Mouse (Mus musculus): ENCODE measurements at regions not wholly inside any gene's neighbourhood (a gene's known extent, or its start where the extent isn't known, plus 50 kb on each side); places are given as distances from the start of the nearest gene placed in this dataset.

GRCm38 (mm10) chr17:44404923-44405322 lies 216.5 kb downstream of the Clic5 start:
- Histone ChIP-seq H3K4me2 (ENCODE audit: low read length) (no peak overlapping the region), H3K27me3 (replicated peaks; ENCODE audit: control insufficient read depth, insufficient read depth, low read length) (peaks cover 36% of the 10 kb centered on the region), H3K4me1 (replicated peaks; ENCODE audit: control insufficient read depth, insufficient read depth, low read length) (no peaks in the 10 kb centered on the region), H3K4me3 (replicated peaks; ENCODE audit: low read length) (no peak overlapping the region), H3K9me3 (ENCODE audit: control insufficient read depth, low read length) (no peaks in the 10 kb centered on the region), H3K9ac (replicated peaks; ENCODE audit: low read depth, low read length) (no peak overlapping the region), H3K27ac (ENCODE audit: low read length) (no peak overlapping the region), H3K36me3 (ENCODE audit: control insufficient read depth, insufficient read depth) (no peaks in the 10 kb centered on the region)
- no peak for ATAC-seq
- 91% methylated on average over 6 of the region's 6 CpGs for WGBS

GRCm38 (mm10) chr17:44410961-44411360 lies 222.6 kb downstream of the Clic5 start:
- WGBS = 82% methylated on average over 2 of the region's 2 CpGs
- no peaks in the 10 kb centered on the region for H3K4me1 ChIP-seq (replicated peaks; ENCODE audit: control insufficient read depth, insufficient read depth, low read length)

DNA sequence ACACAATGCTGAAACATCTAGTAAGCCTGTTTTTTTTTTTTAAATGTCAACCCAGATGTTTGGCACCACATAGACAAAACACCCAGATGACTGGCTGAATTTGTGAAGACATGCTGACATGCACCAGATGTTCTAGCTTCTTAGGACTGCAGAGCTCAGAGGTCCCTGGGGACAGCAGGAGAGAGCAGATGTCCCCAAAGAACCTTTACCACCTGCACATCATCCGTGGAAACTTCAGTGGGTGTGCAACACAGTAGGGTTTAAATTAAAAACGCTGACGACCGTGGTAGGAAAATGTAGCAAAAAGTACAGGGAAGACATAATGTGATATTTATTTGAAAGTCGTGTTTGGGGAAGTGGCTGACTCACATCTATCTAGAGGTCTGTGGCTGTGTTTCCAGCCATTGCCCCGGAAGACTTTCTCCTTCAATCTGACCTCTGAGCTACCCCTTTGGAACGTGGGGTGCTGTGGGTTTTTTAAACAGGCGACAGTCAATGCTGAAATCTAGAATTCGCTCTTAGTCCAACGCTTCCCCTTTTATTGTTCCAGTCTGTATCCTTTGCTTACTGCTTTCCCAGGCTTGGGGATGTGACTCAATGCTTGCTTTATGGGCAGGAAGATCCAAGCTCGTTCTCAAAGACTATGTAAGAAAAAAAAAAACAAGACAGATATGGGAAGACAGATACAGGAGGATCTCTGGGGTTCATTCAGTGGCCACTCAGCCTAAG lies 230.5 kb downstream of the Clic5 start:
- no peak overlapping the region for H3K27ac ChIP-seq (ENCODE audit: low read length)
- ATAC-seq = no peak
- no peak overlapping the region for H3K4me3 ChIP-seq (replicated peaks; ENCODE audit: low read length)
- no peaks in the 10 kb centered on the region for H3K9me3 ChIP-seq (ENCODE audit: control insufficient read depth, low read length)
- 84% methylated on average over 11 of the region's 11 CpGs for WGBS
- H3K4me2 ChIP-seq (ENCODE audit: low read length) = no peak overlapping the region
- H3K36me3 ChIP-seq (ENCODE audit: control insufficient read depth, insufficient read depth) = no peaks in the 10 kb centered on the region
- no peaks in the 10 kb centered on the region for H3K27me3 ChIP-seq (replicated peaks; ENCODE audit: control insufficient read depth, insufficient read depth, low read length)
- H3K4me1 ChIP-seq (replicated peaks; ENCODE audit: control insufficient read depth, insufficient read depth, low read length) = no peaks in the 10 kb centered on the region
- H3K9ac ChIP-seq (replicated peaks; ENCODE audit: low read depth, low read length) = no peak overlapping the region

More at GRCm38 (mm10) chr17:44410961-44411360, 222.6 kb downstream of the Clic5 start:
- no peaks in the 10 kb centered on the region for H3K9me3 ChIP-seq (ENCODE audit: control insufficient read depth, low read length)
- no peak for ATAC-seq
- H3K36me3 ChIP-seq (ENCODE audit: control insufficient read depth, insufficient read depth) = no peaks in the 10 kb centered on the region
- peaks cover 6% of the 10 kb centered on the region for H3K27me3 ChIP-seq (replicated peaks; ENCODE audit: control insufficient read depth, insufficient read depth, low read length)
- H3K27ac ChIP-seq (ENCODE audit: low read length) = no peak overlapping the region
- H3K9ac ChIP-seq (replicated peaks; ENCODE audit: low read depth, low read length) = no peak overlapping the region
- H3K4me2 ChIP-seq (ENCODE audit: low read length) = no peak overlapping the region
- no peak overlapping the region for H3K4me3 ChIP-seq (replicated peaks; ENCODE audit: low read length)

DNA sequence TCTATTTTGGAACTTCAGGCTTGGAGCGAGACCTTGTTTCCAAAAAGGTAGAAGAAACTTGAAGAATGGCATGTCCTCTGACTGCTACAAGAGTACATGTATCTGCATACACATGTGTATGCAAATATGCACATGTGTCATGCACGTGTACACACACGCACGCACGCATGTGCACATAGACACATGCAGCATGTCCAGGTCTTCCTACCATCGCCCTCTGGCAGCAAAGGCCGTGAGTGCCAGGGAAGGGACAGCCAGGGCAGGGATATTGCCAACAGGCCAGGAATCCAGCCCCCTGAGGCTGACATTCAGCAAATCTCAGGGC lies 231.0 kb downstream of the Clic5 start:
- Histone ChIP-seq H3K4me1 (replicated peaks; ENCODE audit: control insufficient read depth, insufficient read depth, low read length) (no peaks in the 10 kb centered on the region), H3K4me3 (replicated peaks; ENCODE audit: low read length) (no peak overlapping the region), H3K27ac (ENCODE audit: low read length) (no peak overlapping the region), H3K9me3 (ENCODE audit: control insufficient read depth, low read length) (no peaks in the 10 kb centered on the region), H3K27me3 (replicated peaks; ENCODE audit: control insufficient read depth, insufficient read depth, low read length) (no peaks in the 10 kb centered on the region), H3K36me3 (ENCODE audit: control insufficient read depth, insufficient read depth) (no peaks in the 10 kb centered on the region), H3K9ac (replicated peaks; ENCODE audit: low read depth, low read length) (no peak overlapping the region), H3K4me2 (ENCODE audit: low read length) (no peak overlapping the region)
- no peak for ATAC-seq
- 93% methylated on average over 7 of the region's 7 CpGs for WGBS

DNA sequence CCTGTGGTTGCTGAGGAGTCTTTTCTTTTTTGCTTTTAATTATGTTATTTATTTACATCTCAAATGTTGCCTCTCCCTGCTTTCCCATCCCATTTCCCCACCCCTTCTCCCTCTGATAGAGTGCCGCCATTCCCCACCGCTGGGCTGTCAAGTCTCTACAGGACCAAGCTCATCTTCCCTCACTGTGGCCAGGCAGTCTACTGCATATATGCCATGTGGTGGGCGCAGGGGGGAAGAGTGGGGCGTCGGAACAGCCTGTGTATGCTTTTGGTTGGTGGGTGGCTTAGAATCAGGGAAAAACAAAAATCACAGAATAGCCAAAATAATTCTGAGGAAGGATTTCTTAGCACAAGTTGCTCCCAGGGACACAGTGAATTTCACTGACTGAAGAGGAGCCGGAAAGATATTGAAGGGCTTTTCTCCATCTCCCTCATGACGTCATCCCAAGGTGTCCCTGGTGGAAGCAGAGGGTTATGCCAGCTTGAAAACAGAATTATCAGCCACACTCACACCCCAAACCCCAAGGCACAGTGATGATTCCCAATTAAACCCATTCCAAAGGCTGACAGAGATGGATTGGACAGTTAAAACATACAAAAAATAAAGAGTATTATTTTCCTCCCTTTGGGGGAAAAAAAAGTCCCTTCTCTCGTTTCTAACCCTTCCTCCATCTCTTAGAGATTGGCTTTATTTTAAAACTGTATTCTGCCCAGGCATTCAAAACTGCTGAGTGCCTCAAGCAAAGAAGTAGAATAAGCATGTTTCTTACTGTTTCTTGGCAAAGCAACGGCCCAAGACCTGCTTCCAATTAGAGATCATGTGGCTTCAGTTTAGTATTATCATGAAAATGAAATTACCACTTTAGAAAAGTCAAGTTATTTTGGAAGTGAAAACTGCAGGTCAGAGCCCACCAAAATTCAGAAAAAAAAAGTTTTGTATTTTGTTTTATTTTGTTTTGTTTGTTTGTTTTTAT lies 232.0 kb downstream of the Clic5 start:
- WGBS = 78% methylated on average over 9 of the region's 9 CpGs
- no peak overlapping the region for H3K4me2 ChIP-seq (ENCODE audit: low read length)
- H3K27me3 ChIP-seq (replicated peaks; ENCODE audit: control insufficient read depth, insufficient read depth, low read length) = no peaks in the 10 kb centered on the region
- ATAC-seq = no peak
- no peaks in the 10 kb centered on the region for H3K4me1 ChIP-seq (replicated peaks; ENCODE audit: control insufficient read depth, insufficient read depth, low read length)
- H3K36me3 ChIP-seq (ENCODE audit: control insufficient read depth, insufficient read depth) = no peaks in the 10 kb centered on the region
- H3K9ac ChIP-seq (replicated peaks; ENCODE audit: low read depth, low read length) = no peak overlapping the region
- no peak overlapping the region for H3K27ac ChIP-seq (ENCODE audit: low read length)
- no peak overlapping the region for H3K4me3 ChIP-seq (replicated peaks; ENCODE audit: low read length)
- no peaks in the 10 kb centered on the region for H3K9me3 ChIP-seq (ENCODE audit: control insufficient read depth, low read length)

DNA sequence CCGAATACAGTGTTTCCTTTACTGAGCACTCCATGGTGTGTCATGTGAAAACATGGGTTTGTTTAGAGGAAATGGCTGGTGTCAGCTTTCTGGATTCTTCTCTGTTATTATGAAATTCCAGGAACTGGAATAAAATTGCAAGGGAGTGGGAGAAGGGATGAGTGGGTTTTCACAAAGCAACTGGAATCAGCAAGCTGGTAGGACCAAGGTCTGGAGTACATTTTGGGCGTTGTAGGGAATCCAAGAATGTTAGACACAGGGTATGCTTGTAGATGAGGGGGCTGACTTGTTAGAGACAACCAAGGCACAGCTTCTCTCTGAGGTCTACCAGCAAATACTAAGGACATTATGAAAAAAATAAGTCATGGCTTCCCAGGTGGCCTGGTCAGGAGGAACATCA lies 233.8 kb downstream of the Clic5 start:
- H3K9ac ChIP-seq (replicated peaks; ENCODE audit: low read depth, low read length) = no peak overlapping the region
- no peaks in the 10 kb centered on the region for H3K27me3 ChIP-seq (replicated peaks; ENCODE audit: control insufficient read depth, insufficient read depth, low read length)
- 90% methylated on average over 2 of the region's 2 CpGs for WGBS
- H3K4me1 ChIP-seq (replicated peaks; ENCODE audit: control insufficient read depth, insufficient read depth, low read length) = no peaks in the 10 kb centered on the region
- no peaks in the 10 kb centered on the region for H3K9me3 ChIP-seq (ENCODE audit: control insufficient read depth, low read length)
- no peak for ATAC-seq
- H3K36me3 ChIP-seq (ENCODE audit: control insufficient read depth, insufficient read depth) = no peaks in the 10 kb centered on the region
- H3K4me3 ChIP-seq (replicated peaks; ENCODE audit: low read length) = no peak overlapping the region
- H3K4me2 ChIP-seq (ENCODE audit: low read length) = no peak overlapping the region
- no peak overlapping the region for H3K27ac ChIP-seq (ENCODE audit: low read length)

DNA sequence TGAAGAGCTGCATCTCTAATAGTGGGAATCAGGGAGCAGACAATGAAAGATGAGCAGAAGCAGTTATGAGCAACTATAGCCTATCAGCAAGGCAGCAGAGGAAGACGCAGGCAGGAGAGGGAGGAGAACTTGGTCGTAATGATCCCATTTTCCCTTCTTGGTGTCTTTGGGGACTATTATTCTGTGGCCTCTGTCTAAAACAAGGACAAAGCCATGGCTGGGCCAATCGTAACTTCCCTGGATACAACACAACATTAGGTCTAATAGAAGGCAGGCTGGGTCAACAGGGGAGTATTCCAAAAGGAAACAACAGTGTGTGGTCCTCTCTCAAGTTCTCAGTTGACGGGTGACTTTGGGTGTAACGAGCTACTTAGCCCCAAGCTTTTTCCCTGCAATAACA lies 234.5 kb downstream of the Clic5 start:
- H3K4me2 ChIP-seq (ENCODE audit: low read length) = no peak overlapping the region
- H3K27ac ChIP-seq (ENCODE audit: low read length) = no peak overlapping the region
- H3K9ac ChIP-seq (replicated peaks; ENCODE audit: low read depth, low read length) = no peak overlapping the region
- WGBS = 73% methylated on average over 5 of the region's 5 CpGs
- no peaks in the 10 kb centered on the region for H3K36me3 ChIP-seq (ENCODE audit: control insufficient read depth, insufficient read depth)
- no peaks in the 10 kb centered on the region for H3K27me3 ChIP-seq (replicated peaks; ENCODE audit: control insufficient read depth, insufficient read depth, low read length)
- no peak overlapping the region for H3K4me3 ChIP-seq (replicated peaks; ENCODE audit: low read length)
- no peaks in the 10 kb centered on the region for H3K9me3 ChIP-seq (ENCODE audit: control insufficient read depth, low read length)
- ATAC-seq = no peak
- H3K4me1 ChIP-seq (replicated peaks; ENCODE audit: control insufficient read depth, insufficient read depth, low read length) = no peaks in the 10 kb centered on the region

GRCm38 (mm10) chr17:44423471-44423985 lies 235.1 kb downstream of the Clic5 start:
- Histone ChIP-seq H3K27ac (ENCODE audit: low read length) (no peak overlapping the region), H3K9me3 (ENCODE audit: control insufficient read depth, low read length) (no peaks in the 10 kb centered on the region), H3K27me3 (replicated peaks; ENCODE audit: control insufficient read depth, insufficient read depth, low read length) (no peaks in the 10 kb centered on the region), H3K36me3 (ENCODE audit: control insufficient read depth, insufficient read depth) (no peaks in the 10 kb centered on the region), H3K4me2 (ENCODE audit: low read length) (no peak overlapping the region), H3K9ac (replicated peaks; ENCODE audit: low read depth, low read length) (no peak overlapping the region), H3K4me3 (replicated peaks; ENCODE audit: low read length) (no peak overlapping the region), H3K4me1 (replicated peaks; ENCODE audit: control insufficient read depth, insufficient read depth, low read length) (no peaks in the 10 kb centered on the region)
- ATAC-seq = no peak
- WGBS = 91% methylated on average over 5 of the region's 5 CpGs

- Histone ChIP-seq H3K4me1 (replicated peaks; ENCODE audit: control insufficient read depth, insufficient read depth, low read length) (no peaks in the 10 kb centered on the region), H3K27me3 (replicated peaks; ENCODE audit: control insufficient read depth, insufficient read depth, low read length) (no peaks in the 10 kb centered on the region), H3K9ac (replicated peaks; ENCODE audit: low read depth, low read length) (no peak overlapping the region), H3K4me2 (ENCODE audit: low read length) (no peak overlapping the region), H3K4me3 (replicated peaks; ENCODE audit: low read length) (no peak overlapping the region), H3K9me3 (ENCODE audit: control insufficient read depth, low read length) (no peaks in the 10 kb centered on the region), H3K36me3 (ENCODE audit: control insufficient read depth, insufficient read depth) (no peaks in the 10 kb centered on the region), H3K27ac (ENCODE audit: low read length) (no peak overlapping the region)
- 55% methylated on average over 4 of the region's 4 CpGs for WGBS
- no peak for ATAC-seq
These were observed 244.3 kb downstream of the Clic5 start for GRCm38 (mm10) chr17:44432524-44433295.
